Mouse (Mus musculus): ENCODE data around the gene Id3. TPM values are rescaled to one million over a fixed set of nuclear protein-coding genes. Genes with fewer than 3 reads are reported as not detected.

Gene Id3
- polyA plus RNA-seq, 1 experiment from 2014 or later, result 224 TPM

GRCm38 (mm10) chr4:136144126-136144926, 1.0 kb downstream of the Id3 start:
- ATAC-seq (ENCODE audit: low FRiP score, low TSS enrichment), result peak; percentile 13; the same call in 1 of the 2 replicates
- TF ChIP-seq EP300 (optimal IDR thresholded peaks at IDR 0.05), result no peak
- no peak for TF ChIP-seq CTCF (IDR thresholded peaks at IDR 0.05; ENCODE audit: low read depth)
- DNase-seq (ENCODE audit: low spot score), result peak; percentile 87
- peak overlapping the region; percentile 82 for H3K4me3 ChIP-seq (ENCODE audit: low read depth, low read length)
- no peaks in the 10 kb centered on the region for H3K9me3 ChIP-seq (ENCODE audit: control insufficient read depth, low read length)
- WGBS, result 2% methylated on average over 50 of the region's 50 CpGs
- H3K4me2 ChIP-seq (replicated peaks; ENCODE audit: low read depth), result peak overlapping the region; percentile 75
- H3K27me3 ChIP-seq (ENCODE audit: control insufficient read depth, insufficient read depth, low read length), result no peaks in the 10 kb centered on the region
- H3K4me1 ChIP-seq (replicated peaks; ENCODE audit: control insufficient read depth, insufficient read depth), result peaks cover 21% of the 10 kb centered on the region
- no peaks in the 10 kb centered on the region for H3K36me3 ChIP-seq (ENCODE audit: control insufficient read depth, insufficient read depth, low read length)
- H3K9ac ChIP-seq (ENCODE audit: low read length), result peak overlapping the region; percentile 96
- peak overlapping the region; percentile 97 for H3K27ac ChIP-seq (replicated peaks)

GRCm38 (mm10) chr4:136144927-136145292, 1.6 kb downstream of the Id3 start:
- Histone ChIP-seq H3K27ac (replicated peaks) (peak overlapping the region; percentile 97), H3K4me2 (replicated peaks; ENCODE audit: low read depth) (peak overlapping the region; percentile 75), H3K9me3 (ENCODE audit: control insufficient read depth, low read length) (no peaks in the 10 kb centered on the region), H3K36me3 (ENCODE audit: control insufficient read depth, insufficient read depth, low read length) (no peaks in the 10 kb centered on the region), H3K27me3 (ENCODE audit: control insufficient read depth, insufficient read depth, low read length) (no peaks in the 10 kb centered on the region), H3K9ac (ENCODE audit: low read length) (peak overlapping the region; percentile 96), H3K4me1 (replicated peaks; ENCODE audit: control insufficient read depth, insufficient read depth) (peaks cover 19% of the 10 kb centered on the region), H3K4me3 (ENCODE audit: low read depth, low read length) (peak overlapping the region; percentile 82)
- TF ChIP-seq CTCF (IDR thresholded peaks at IDR 0.05; ENCODE audit: low read depth) (no peak), EP300 (optimal IDR thresholded peaks at IDR 0.05) (no peak)
- DNase-seq (ENCODE audit: low spot score) (no peak), ATAC-seq (ENCODE audit: low FRiP score, low TSS enrichment) (no peak)
- WGBS, result under 1% methylated on average over 11 of the region's 11 CpGs

GRCm38 (mm10) chr4:136145362-136145885, 2.1 kb downstream of the Id3 start:
- peaks cover 19% of the 10 kb centered on the region for H3K4me1 ChIP-seq (replicated peaks; ENCODE audit: control insufficient read depth, insufficient read depth)
- H3K27me3 ChIP-seq (ENCODE audit: control insufficient read depth, insufficient read depth, low read length), result no peaks in the 10 kb centered on the region
- peak overlapping the region; percentile 82 for H3K4me3 ChIP-seq (ENCODE audit: low read depth, low read length)
- 15% methylated on average over 11 of the region's 11 CpGs for WGBS
- peak overlapping the region; percentile 96 for H3K9ac ChIP-seq (ENCODE audit: low read length)
- H3K4me2 ChIP-seq (replicated peaks; ENCODE audit: low read depth), result peak overlapping the region; percentile 75
- H3K9me3 ChIP-seq (ENCODE audit: control insufficient read depth, low read length), result no peaks in the 10 kb centered on the region
- ATAC-seq (ENCODE audit: low FRiP score, low TSS enrichment), result no peak
- TF ChIP-seq EP300 (optimal IDR thresholded peaks at IDR 0.05) (no peak), CTCF (IDR thresholded peaks at IDR 0.05; ENCODE audit: low read depth) (no peak)
- no peaks in the 10 kb centered on the region for H3K36me3 ChIP-seq (ENCODE audit: control insufficient read depth, insufficient read depth, low read length)
- H3K27ac ChIP-seq (replicated peaks), result peak overlapping the region; percentile 97
- no peak for DNase-seq (ENCODE audit: low spot score)

- Histone ChIP-seq H3K4me3 (ENCODE audit: low read depth, low read length) (peak overlapping the region; percentile 82), H3K9ac (ENCODE audit: low read length) (peak overlapping the region; percentile 96), H3K27ac (replicated peaks) (peak overlapping the region; percentile 97), H3K4me1 (replicated peaks; ENCODE audit: control insufficient read depth, insufficient read depth) (peaks cover 18% of the 10 kb centered on the region), H3K36me3 (ENCODE audit: control insufficient read depth, insufficient read depth, low read length) (no peaks in the 10 kb centered on the region), H3K27me3 (ENCODE audit: control insufficient read depth, insufficient read depth, low read length) (no peaks in the 10 kb centered on the region), H3K4me2 (replicated peaks; ENCODE audit: low read depth) (peak overlapping the region; percentile 75), H3K9me3 (ENCODE audit: control insufficient read depth, low read length) (no peaks in the 10 kb centered on the region)
- 29% methylated on average over 7 of the region's 7 CpGs for WGBS
- ATAC-seq (ENCODE audit: low FRiP score, low TSS enrichment) (no peak), DNase-seq (ENCODE audit: low spot score) (no peak)
- TF ChIP-seq CTCF (IDR thresholded peaks at IDR 0.05; ENCODE audit: low read depth) (no peak), EP300 (optimal IDR thresholded peaks at IDR 0.05) (no peak)
These were observed 2.9 kb downstream of the Id3 start for GRCm38 (mm10) chr4:136145991-136146711.

GRCm38 (mm10) chr4:136146712-136147154, 3.4 kb downstream of the Id3 start:
- TF ChIP-seq EP300 (optimal IDR thresholded peaks at IDR 0.05), result peak; percentile 20
- TF ChIP-seq CTCF (IDR thresholded peaks at IDR 0.05; ENCODE audit: low read depth), result no peak
- 0 out of 2 replicates have a peak overlapping the region, but pooled peaks have one; percentile 82 for H3K4me3 ChIP-seq (ENCODE audit: low read depth, low read length)
- H3K9me3 ChIP-seq (ENCODE audit: control insufficient read depth, low read length), result no peaks in the 10 kb centered on the region
- DNase-seq (ENCODE audit: low spot score), result peak; percentile 56
- H3K27me3 ChIP-seq (ENCODE audit: control insufficient read depth, insufficient read depth, low read length), result no peaks in the 10 kb centered on the region
- H3K9ac ChIP-seq (ENCODE audit: low read length), result peak overlapping the region; percentile 35; the same call in 1 of the 2 replicates
- peak overlapping the region; percentile 75 for H3K4me2 ChIP-seq (replicated peaks; ENCODE audit: low read depth)
- H3K27ac ChIP-seq (replicated peaks), result peak overlapping the region; percentile 97
- H3K4me1 ChIP-seq (replicated peaks; ENCODE audit: control insufficient read depth, insufficient read depth), result peaks cover 16% of the 10 kb centered on the region
- 20% methylated on average over 6 of the region's 6 CpGs for WGBS
- peak; percentile 17 for ATAC-seq (ENCODE audit: low FRiP score, low TSS enrichment)
- H3K36me3 ChIP-seq (ENCODE audit: control insufficient read depth, insufficient read depth, low read length), result no peaks in the 10 kb centered on the region

Measured in stomach, postnatal 0 days (tissue).